Mouse (Mus musculus) subcutaneous adipose tissue, adult 2 months (tissue): ENCODE data around the gene Nup210l. TPM values are rescaled to one million over a fixed set of nuclear protein-coding genes. Genes with fewer than 3 reads are reported as not detected.

Experiments used
- polyA plus RNA-seq: library from polyadenylated mRNA; depleted of rRNA; stranded (reverse); fragments of >200 nt; gene quantifications from 2 replicates; pipeline ENCODE4 v1.2.3, GENCODE M21; 2012; ENCODE audit warnings: low replicate concordance; rRNA removed

The Nup210l gene
- polyA plus RNA-seq, result 0.34 and 0.58 TPM in 2 replicates

DNA sequence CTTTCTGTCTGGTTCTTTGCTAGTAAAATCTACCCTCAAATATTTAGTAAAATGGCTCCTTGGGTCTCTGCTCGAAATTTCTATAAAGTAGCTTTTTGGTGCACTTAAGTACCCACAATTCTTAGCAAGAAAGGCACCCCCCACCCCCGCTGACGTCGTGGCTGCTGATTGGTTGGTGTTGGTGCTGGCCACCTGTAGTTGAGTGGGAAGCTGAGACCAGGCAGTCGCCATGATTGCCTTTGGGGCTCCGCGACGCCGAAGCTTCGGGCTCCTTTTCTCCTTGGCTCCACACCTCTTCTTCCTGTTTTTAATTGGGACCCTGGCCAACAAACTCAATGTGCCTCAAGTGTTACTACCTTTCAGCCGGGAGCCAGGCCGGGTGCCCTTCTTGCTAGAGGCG lies at the start of gene Nup210l:
Gene Nup210l (plus strand): TSS at position 195 of the 400 bp plus-strand sequence.

DNA sequence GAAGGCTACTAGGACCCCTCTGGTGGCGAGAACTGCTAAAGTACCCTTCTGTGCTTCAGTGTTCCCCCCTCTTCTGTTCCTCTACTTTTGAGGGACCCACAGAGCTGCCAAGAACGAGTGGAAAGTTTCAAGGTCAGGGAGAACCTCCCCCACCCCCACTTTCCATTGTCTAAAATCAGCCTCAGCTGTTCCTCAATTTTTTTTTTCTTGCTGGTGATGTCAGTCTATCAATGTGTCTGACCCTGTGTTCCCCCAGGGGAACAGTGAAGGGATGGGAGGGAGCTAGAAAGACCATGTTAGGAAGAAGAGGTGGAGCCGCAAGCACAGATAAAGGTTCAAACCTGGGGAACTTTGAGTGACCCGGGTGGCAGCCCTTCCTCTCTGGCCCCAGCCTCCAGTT lies 31.6 kb upstream of the Nup210l start, which contains the start of gene Tpm3:
Gene Tpm3 (plus strand): TSS at position 356 of the 400 bp plus-strand sequence.

DNA sequence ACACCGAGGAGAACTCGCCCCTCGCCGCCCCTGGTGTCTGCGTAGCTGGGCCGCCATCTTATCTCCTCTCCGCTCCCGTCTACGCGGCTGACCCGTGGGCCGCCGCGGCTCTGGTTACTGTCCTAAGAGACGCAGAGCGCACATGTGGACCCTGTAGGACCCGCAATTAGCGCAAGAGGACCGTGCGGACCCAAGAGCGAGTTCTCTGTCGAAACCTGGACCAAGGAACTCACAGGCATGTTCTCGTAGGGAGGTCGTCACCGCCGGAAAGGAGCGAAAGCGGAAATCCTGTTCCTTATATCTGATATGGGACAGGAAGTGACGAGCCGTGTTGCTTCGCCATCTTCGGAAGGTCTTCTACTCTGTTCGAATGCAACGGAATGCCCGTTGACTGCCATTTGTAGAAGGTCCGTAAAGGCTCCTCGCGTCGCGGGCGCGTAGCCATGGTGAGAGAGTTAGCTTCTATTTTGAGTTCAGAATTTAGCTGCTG lies 109.5 kb downstream of the Nup210l start, which contains the start of the genes Rps27 and Rab13:
Gene Rps27 (minus strand): TSS at position 275 of the 490 bp plus-strand sequence.
Gene Rab13 (plus strand): TSS at position 319 of the 490 bp plus-strand sequence.

DNA sequence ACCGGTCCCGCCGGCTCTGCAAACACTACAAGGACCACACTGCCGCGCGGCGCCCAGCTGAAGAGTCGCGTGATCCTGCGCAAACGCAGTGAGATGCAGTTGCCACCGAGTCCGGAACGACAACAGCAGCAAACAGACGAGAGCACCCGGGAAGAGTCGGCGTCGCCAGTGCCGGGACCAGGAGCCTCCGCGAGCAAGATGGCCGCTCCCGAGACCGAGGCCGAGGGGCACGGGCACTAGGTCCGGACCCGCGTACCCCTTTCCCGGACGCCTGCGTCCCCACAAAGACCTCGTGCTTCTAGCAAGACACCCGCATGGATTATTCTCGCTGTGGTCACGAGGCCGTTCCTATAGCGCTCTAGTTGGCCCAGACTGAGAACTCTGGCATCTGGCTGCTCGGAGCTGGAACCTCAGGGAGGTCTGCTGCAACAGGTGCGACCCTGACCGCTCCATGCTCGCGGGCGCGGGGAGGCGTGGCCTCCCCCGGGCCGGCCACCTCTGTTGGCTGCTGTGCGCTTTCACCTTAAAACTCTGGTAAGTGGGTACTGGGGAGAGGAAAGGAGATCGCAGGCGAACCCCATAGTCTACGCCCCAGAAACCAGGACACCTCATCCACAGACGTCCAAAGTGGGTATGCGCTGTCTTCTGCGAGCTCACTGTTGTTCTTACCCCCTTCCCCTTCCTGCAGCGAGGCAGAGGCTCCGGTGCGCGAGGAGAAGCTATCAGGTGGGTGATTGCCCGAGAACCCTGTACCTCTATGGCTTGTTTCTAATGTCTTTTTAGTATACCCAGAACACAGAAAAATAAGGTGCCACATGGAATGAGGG lies 127.8 kb downstream of the Nup210l start, which contains the start of gene Jtb:
Gene Jtb (plus strand): TSS at position 91 of the 827 bp plus-strand sequence.

DNA sequence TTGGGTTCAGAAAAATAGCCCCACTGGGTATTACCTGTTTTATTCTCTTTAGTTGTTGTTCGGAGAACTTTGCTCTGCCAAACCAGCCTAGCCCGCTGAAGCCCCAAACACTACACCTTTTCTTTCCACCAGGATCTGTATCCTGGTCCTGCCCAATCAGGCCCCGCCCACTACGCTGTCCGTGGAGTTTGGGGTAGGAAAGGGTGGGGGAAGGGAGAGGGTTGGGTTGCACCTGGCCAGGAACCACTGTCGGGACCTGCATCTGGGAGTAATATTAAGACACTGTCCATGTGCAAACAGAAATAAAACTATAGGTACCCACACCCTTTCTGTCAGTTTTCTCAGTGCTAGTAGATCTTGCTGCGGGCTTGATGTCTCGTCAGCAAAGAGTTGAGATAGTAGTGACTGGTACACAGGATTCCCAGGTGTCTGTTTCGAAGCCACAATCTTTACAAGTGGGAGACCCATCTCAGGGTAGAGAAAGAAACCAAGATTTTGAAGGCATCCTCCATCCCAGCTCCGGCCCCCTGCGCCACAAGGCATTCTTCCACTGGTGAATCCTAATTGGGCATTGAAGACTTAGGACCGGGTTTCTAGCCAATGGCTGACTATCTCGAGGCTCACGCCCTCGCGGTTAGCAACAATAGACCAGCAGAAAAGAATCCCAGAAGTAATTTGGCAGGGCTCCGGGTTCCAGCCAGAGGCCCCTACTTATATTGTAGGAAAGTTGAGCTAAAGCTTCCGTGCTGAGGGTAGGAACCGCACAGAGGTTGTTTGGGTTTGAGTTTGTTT lies 139.2 kb downstream of the Nup210l start, which contains the start of gene Creb3l4:
Gene Creb3l4 (minus strand): TSS at position 529 of the 792 bp plus-strand sequence.

DNA sequence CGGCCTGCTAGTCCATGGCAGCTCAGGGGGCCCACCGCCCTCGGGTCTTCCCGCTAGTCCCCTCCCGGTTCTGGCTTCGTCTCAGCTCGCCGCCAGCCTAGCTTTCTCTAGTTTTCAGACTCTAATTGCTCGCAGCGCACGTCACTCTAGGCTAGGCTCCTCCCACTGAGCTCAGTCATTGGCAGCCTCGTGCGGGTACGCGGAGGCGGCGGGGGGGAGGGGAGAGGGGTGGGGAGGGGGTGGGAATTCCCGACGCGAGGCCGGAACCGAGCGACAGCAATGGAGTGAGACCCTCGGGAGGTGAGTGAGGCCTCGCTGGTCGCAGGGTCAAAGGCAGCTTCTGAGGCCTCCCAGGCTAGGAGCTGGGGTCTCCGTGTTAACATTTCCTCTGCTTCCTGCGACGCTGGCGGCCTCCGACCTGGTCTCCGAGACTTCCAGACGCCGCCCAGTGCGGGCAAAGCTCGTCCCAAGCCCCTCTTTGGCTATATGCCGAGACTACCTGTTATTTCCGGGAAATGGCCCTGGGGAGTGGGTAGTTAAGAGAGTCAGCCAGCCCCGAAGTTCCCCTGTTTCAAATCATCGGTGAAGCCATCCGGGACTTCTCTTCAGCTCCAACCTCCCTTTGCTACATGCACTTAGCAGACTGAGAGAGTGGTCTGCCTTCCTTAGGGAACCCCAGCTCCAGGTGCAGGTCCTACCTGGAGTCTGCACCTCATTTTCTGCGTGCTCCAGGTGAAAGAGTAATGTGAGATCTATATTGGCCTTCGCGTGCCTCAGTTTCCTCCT lies 144.2 kb downstream of the Nup210l start, which contains the start of gene Slc39a1:
Gene Slc39a1 (plus strand): TSS at position 213 of the 786 bp plus-strand sequence.

DNA sequence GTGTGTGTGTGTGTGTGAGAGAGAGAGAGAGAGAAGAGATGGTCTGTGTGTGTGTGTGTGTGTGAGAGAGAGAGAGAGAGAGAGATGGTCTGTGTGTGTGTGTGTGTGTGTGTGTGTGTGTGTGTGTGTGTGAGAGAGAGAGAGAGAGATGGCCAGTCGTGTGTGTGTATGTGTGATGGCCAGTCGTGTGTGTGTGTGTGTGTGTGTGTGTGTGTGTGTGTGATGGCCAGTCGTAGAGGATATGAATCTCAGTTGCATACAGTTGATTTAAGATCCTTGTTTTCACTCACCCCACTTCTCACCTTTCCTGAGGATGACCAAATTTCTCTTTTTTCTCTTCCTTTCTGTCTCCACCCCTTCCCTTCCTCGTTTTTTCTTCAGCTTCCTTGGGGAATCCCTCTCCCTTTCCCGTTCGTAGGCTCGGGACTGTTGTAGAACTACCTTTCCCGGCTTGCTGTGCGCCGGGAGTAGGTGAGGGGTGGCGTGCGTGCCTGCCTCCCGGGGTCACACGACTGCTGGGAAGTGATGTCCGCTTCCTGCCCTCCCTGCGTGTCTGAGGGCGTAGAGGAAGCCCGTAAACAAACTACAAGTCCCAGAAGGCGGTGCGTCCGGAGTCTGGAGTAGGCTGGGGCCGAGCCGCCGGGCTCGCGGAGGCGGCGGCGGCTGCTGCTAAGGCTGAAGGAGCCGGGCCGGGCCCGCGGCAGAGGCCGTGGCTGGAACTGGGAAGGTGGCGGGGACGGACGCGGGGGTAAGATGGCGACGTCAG lies 149.9 kb downstream of the Nup210l start, which contains the start of gene Crtc2:
Gene Crtc2 (plus strand): TSS at position 511 of the 766 bp plus-strand sequence.

Other genes starting within 250 kb of the Nup210l start
- 12.4 and 14.9 TPM in 2 replicates for gene Il6ra, start 190.9 kb upstream of the Nup210l start, polyA plus RNA-seq
- 44.7 and 85.4 TPM in 2 replicates for gene Atp8b2, start 140.6 kb upstream of the Nup210l start, polyA plus RNA-seq
- 81.9 and 98.3 TPM in 2 replicates for gene Hax1, start 105.4 kb upstream of the Nup210l start, polyA plus RNA-seq
- 60.2 and 69.1 TPM in 2 replicates for gene 4933434E20Rik, start 52.5 kb upstream of the Nup210l start, polyA plus RNA-seq
- 109 and 164 TPM in 2 replicates for gene Ubap2l, start 51.5 kb upstream of the Nup210l start, polyA plus RNA-seq
- gene Tpm3, start 31.5 kb upstream of the Nup210l start, polyA plus RNA-seq, result 100 and 134 TPM in 2 replicates
- gene Rps27, start 109.5 kb downstream of the Nup210l start, polyA plus RNA-seq, result 1,404 and 2,636 TPM in 2 replicates
- gene Rab13, start 109.6 kb downstream of the Nup210l start, polyA plus RNA-seq, result 13.9 and 16.1 TPM in 2 replicates
- 66.6 and 78.7 TPM in 2 replicates for gene Jtb, start 127.5 kb downstream of the Nup210l start, polyA plus RNA-seq
- gene Creb3l4, start 139.4 kb downstream of the Nup210l start, polyA plus RNA-seq, result 1.4 and 2.9 TPM in 2 replicates
- 123 and 129 TPM in 2 replicates for gene Slc39a1, start 144.0 kb downstream of the Nup210l start, polyA plus RNA-seq
- 49.7 and 72.4 TPM in 2 replicates for gene Crtc2, start 150.0 kb downstream of the Nup210l start, polyA plus RNA-seq
- gene Dennd4b, start 161.1 kb downstream of the Nup210l start, polyA plus RNA-seq, result 21.1 and 31.2 TPM in 2 replicates
- 21.2 and 31.8 TPM in 2 replicates for gene Gatad2b, start 189.0 kb downstream of the Nup210l start, polyA plus RNA-seq